Comparison of ENCODE assay signal across 23 mouse cellular contexts in genomic region chr4:85106416-85106815, GRCm38 (mm10).
DNase-seq lines count a peak whose midpoint lies in the region; ATAC-seq and TF ChIP-seq lines count a peak whose summit lies in the region.
"Had no signal": no experiment of that assay in that cellular context is flagged by ENCODE, and none has a peak within 500 bp of the region (broad histone marks: within the 10 kb centered on the region; RNA-seq: fewer than 3 reads in every experiment).

No protein-coding gene starts in this region.

- H3K9ac ChIP-seq in lung, postnatal 0 days (replicated peaks; ENCODE audit: low read depth): no peak overlapping the region

- no peaks in the 10 kb centered on the region for H3K4me1 ChIP-seq in lung, postnatal 0 days (ENCODE audit: insufficient read depth, low read depth, low read length)

- TF ChIP-seq CTCF in lung, postnatal 0 days (IDR thresholded peaks at IDR 0.05): no peak

- no peaks in the 10 kb centered on the region for H3K36me3 ChIP-seq in lung, postnatal 0 days (ENCODE audit: insufficient read depth, low read length)
- H3K36me3 ChIP-seq: G1E had no signal

- TF ChIP-seq EP300 in lung, postnatal 0 days (IDR thresholded peaks at IDR 0.05): no peak

- H3K9me3 ChIP-seq in lung, postnatal 0 days (ENCODE audit: low read length): no peaks in the 10 kb centered on the region

- no peak for ATAC-seq in lung, postnatal 0 days
- ATAC-seq in granulocyte monocyte progenitor cell, adult 5-6 weeks (replicated peaks; ENCODE audit: poor library complexity, severe bottlenecking): peak; percentile 37
- peak; percentile 66 for ATAC-seq in megakaryocyte progenitor cell, adult 5-6 weeks (replicated peaks; ENCODE audit: poor library complexity)
- ATAC-seq: activated CD4-positive, CD25-positive, alpha-beta regulatory T cell, adult 4 months; CD4-positive, CD25-positive, alpha-beta regulatory T cell, adult 4 months; Patski had no signal

- no peak overlapping the region for H3K4me2 ChIP-seq in lung, postnatal 0 days (replicated peaks; ENCODE audit: low read depth, low read length)

- DNase-seq in lung, postnatal 0 days (ENCODE audit: low spot score): peak; percentile 11
- DNase-seq in lung, postnatal 4 days: no peak
- DNase-seq in 416B (ENCODE audit: low read depth): peak; percentile 51
- DNase-seq in layer of hippocampus, postnatal 25 days (ENCODE audit: extremely low spot score in 1 of 2, low spot score in 1 of 2): no peak
- no peak for DNase-seq in spleen, postnatal 4 days (ENCODE audit: low spot score in 2 of 2)
- DNase-seq in left cerebral cortex, postnatal 4 days: no peak
- DNase-seq: adrenal gland, adult 2 months; adrenal gland, adult 8-10 months; adrenal gland, postnatal 10 days; adrenal gland, postnatal 14 days; adrenal gland, postnatal 25 days; adrenal gland, postnatal 36 days; B cell, adult 2 months; cerebellum, adult 11 months; cerebellum, adult 11-12 months; cerebellum, adult 18-20 months had no signal

- H3K27me3 ChIP-seq in lung, postnatal 0 days (replicated peaks; ENCODE audit: insufficient read depth, low read length): no peaks in the 10 kb centered on the region
- H3K27me3 ChIP-seq: CH12.LX, Patski had no signal

- intact Hi-C loops in left cerebral cortex, postnatal 4 days (cut with DNase I): no loop called here

- no peak overlapping the region for H3K4me3 ChIP-seq in lung, postnatal 0 days (ENCODE audit: low read depth, low read length)

- no peak overlapping the region for H3K27ac ChIP-seq in lung, postnatal 0 days (ENCODE audit: low read length)

- 41% methylated on average over 1 of the region's 1 CpGs for WGBS in lung, postnatal 0 days

Comparison
In these comparisons a context has a peak if more than half of its experiments do, and no peak if none do; other contexts are left out.
1. DNase-seq: peak in lung, postnatal 0 days (single experiment) and 416B (single experiment); none in lung, postnatal 4 days (0 of 2), layer of hippocampus, postnatal 25 days (0 of 2), spleen, postnatal 4 days (0 of 2) and left cerebral cortex, postnatal 4 days (single experiment).